Mouse (Mus musculus): ENCODE results near the gene Tagln2. TPM values are rescaled to one million over a fixed set of nuclear protein-coding genes. Genes with fewer than 3 reads are reported as not detected.
A peak's percentile ranks its signal among the peaks of the same experiment; 100 is the strongest.

Gene Tagln2
- polyA plus RNA-seq, 1 experiment from 2014 or later: 56.0 TPM

DNA sequence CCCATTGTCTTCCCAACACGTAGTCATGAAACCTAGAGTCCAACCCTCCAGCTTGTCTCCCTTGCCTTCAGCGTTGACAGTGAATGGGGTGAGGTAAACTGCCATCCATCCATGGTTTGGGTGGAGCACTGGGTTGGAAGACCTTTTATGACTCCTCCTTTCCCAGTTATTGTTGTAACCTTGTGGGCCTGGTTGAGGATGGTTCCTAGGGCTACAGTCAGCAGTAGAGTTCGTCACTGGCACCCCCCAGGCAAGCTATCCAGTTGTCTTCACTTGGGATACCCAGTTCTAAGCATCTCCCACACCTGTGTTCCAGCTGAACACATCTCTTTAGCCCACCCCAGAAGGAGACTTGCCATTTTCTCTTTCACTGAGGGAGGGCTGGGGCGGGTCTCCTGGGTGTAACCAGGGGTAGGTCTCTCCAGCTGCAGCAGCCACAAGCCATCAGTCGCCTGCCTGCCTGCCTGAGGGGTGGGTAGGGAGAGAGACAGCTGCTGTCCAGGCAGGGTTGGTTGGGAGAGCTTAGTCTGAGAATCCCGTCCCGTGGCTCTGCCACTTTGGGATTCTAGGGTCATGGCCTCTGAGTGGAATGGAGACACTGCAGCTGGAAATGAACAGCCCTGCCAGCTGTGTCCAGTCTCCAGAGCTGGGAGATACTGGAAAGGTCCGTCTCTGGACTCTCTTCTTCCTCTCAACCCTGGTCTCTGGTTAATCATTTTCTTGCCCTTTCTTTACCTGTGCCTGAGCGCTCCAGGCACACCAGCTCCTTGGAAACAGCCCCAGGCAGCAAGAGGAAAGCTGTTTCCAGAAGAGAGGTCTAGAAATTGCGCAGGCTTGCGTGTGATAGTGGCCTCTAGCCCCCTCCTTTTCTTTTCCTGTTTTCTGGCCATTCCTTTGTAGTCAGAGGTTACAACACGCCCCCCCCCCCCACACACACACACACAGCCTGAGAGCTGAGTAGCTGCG lies 2.6 kb downstream of the Tagln2 start:
- Histone ChIP-seq H3K4me1 (ENCODE audit: control insufficient read depth, insufficient read depth, low read length) (peaks cover 20% of the 10 kb centered on the region), H3K27ac (replicated peaks; ENCODE audit: low read depth, low read length) (no peak overlapping the region; the same call in 1 of the 2 replicates), H3K36me3 (ENCODE audit: control insufficient read depth, insufficient read depth, low read length) (0 out of 2 replicates have a peak, but pooled peaks cover 3% of the 10 kb centered on the region), H3K4me3 (ENCODE audit: low read depth, low read length) (no peak overlapping the region), H3K27me3 (ENCODE audit: control insufficient read depth, insufficient read depth, low read length) (peaks cover 6% of the 10 kb centered on the region), H3K9me3 (ENCODE audit: control insufficient read depth, low read length) (no peaks in the 10 kb centered on the region), H3K4me2 (ENCODE audit: low read depth, severe bottlenecking) (peak overlapping the region; percentile 12; the same call in 1 of the 2 replicates), H3K9ac (ENCODE audit: low read length) (no peak overlapping the region; the same call in 1 of the 2 replicates)
- WGBS: 43% methylated on average over 13 of the region's 13 CpGs
- ATAC-seq (ENCODE audit: insufficient number of reproducible peaks, low FRiP score, low TSS enrichment, low read depth) (no peak), DNase-seq (ENCODE audit: low spot score) (no peak)

DNA sequence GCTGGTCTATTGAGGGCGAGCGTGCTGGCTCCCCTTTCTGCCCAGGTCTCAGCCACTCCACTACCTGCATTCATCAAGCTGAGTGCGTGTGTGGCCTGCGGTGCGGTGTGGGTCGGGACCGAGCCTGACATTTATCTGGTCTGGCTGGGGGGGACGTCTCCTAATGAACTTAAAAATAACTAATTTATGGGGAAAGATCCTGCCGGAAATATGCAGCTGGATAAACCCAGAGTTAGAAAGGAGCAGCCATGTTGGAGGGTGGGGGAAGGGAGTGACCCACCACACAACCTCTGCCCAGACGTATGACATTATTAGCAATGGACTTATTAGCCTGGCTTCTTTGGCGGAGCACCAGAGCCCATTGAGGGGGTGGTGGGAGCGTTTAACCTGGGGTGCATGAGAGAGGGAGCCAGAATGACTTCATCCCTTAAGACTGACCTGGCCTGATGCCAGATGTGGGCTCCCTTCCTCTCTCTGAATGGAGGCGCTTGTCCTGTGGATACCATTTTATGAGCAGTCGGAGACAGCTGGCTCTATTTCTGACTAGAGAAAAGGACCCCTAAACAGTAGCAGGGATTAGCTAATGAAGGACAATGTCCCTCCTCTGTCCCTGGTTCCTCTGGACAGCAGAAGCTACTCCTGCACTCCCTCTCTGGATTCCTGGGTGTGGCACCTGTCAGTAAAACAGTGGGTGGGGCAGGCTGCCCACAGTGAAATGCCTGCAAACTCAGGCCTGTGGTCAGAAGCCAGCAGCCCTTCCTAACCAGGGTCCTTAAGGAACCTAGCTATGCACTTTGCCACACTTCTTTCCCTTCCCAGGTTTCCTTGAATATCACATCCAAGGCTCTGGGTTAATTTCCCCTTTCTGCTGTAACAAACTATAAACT lies 3.5 kb downstream of the Tagln2 start:
- no peak for DNase-seq (ENCODE audit: low spot score)
- ATAC-seq (ENCODE audit: insufficient number of reproducible peaks, low FRiP score, low TSS enrichment, low read depth): no peak
- H3K4me3 ChIP-seq (ENCODE audit: low read depth, low read length): no peak overlapping the region
- peaks cover 6% of the 10 kb centered on the region for H3K27me3 ChIP-seq (ENCODE audit: control insufficient read depth, insufficient read depth, low read length)
- H3K9me3 ChIP-seq (ENCODE audit: control insufficient read depth, low read length): no peaks in the 10 kb centered on the region
- H3K9ac ChIP-seq (ENCODE audit: low read length): 0 out of 2 replicates have a peak overlapping the region, but pooled peaks have one; percentile 4
- H3K36me3 ChIP-seq (ENCODE audit: control insufficient read depth, insufficient read depth, low read length): no peaks in the 10 kb centered on the region
- WGBS: 39% methylated on average over 14 of the region's 14 CpGs
- H3K4me1 ChIP-seq (ENCODE audit: control insufficient read depth, insufficient read depth, low read length): peaks cover 20% of the 10 kb centered on the region
- H3K4me2 ChIP-seq (ENCODE audit: low read depth, severe bottlenecking): peak overlapping the region; percentile 12; the same call in 1 of the 2 replicates
- H3K27ac ChIP-seq (replicated peaks; ENCODE audit: low read depth, low read length): no peak overlapping the region

- H3K9ac ChIP-seq (ENCODE audit: low read length): no peak overlapping the region
- no peaks in the 10 kb centered on the region for H3K9me3 ChIP-seq (ENCODE audit: control insufficient read depth, low read length)
- no peak overlapping the region for H3K27ac ChIP-seq (replicated peaks; ENCODE audit: low read depth, low read length)
- H3K4me1 ChIP-seq (ENCODE audit: control insufficient read depth, insufficient read depth, low read length): peaks cover 20% of the 10 kb centered on the region
- 80% methylated on average over 8 of the region's 8 CpGs for WGBS
- DNase-seq (ENCODE audit: low spot score) (no peak), ATAC-seq (ENCODE audit: insufficient number of reproducible peaks, low FRiP score, low TSS enrichment, low read depth) (no peak)
- H3K4me2 ChIP-seq (ENCODE audit: low read depth, severe bottlenecking): no peak overlapping the region
- H3K27me3 ChIP-seq (ENCODE audit: control insufficient read depth, insufficient read depth, low read length): peaks cover 6% of the 10 kb centered on the region
- H3K36me3 ChIP-seq (ENCODE audit: control insufficient read depth, insufficient read depth, low read length): no peaks in the 10 kb centered on the region
- no peak overlapping the region for H3K4me3 ChIP-seq (ENCODE audit: low read depth, low read length)
These were observed 4.9 kb downstream of the Tagln2 start for GRCm38 (mm10) chr1:172504756-172505155.

DNA sequence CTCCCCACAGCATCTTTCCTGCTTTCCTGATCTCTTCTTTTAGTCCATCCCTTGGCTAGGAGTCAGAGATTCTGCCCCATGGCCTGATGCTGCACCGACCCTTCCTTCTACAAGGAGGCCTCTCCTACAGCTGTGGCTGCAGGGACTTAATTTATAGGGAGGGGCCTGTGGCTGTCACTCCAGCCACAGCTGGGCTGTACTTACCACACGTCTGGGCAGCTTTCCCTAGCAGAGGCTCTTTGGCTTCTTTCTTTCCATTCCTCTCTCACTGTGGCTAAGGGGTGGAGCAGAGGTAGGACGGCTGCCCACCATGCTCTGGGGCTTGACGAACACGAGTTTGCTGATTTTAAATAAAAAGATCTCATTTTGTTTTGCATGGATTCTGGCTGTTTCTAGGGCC lies 7.2 kb downstream of the Tagln2 start:
- Histone ChIP-seq H3K27me3 (ENCODE audit: control insufficient read depth, insufficient read depth, low read length) (no peaks in the 10 kb centered on the region), H3K4me2 (ENCODE audit: low read depth, severe bottlenecking) (no peak overlapping the region), H3K9ac (ENCODE audit: low read length) (no peak overlapping the region), H3K9me3 (ENCODE audit: control insufficient read depth, low read length) (no peaks in the 10 kb centered on the region), H3K27ac (replicated peaks; ENCODE audit: low read depth, low read length) (no peak overlapping the region), H3K4me3 (ENCODE audit: low read depth, low read length) (no peak overlapping the region), H3K4me1 (ENCODE audit: control insufficient read depth, insufficient read depth, low read length) (peaks cover 15% of the 10 kb centered on the region), H3K36me3 (ENCODE audit: control insufficient read depth, insufficient read depth, low read length) (no peaks in the 10 kb centered on the region)
- ATAC-seq (ENCODE audit: insufficient number of reproducible peaks, low FRiP score, low TSS enrichment, low read depth): no peak
- DNase-seq (ENCODE audit: low spot score): no peak
- 57% methylated on average over 5 of the region's 5 CpGs for WGBS

DNA sequence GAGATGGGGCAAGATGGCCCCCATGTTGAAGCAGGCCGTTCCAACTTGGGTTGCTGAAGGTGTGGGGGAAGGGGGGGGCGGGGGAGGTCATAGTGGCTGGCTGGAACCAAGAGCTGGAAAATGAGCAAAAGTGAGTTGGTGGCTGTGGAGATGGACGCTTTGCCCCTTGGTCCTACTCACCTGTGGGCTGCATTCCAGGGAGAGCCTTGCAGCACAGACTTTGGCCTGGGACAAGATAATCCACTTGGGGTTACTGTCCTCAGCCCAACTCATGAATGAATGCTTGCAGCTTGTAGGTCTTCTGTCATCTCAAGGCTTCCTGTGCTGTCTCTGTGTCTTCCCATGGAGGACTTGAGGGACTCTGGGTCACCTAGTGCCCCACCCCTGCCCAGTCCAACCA lies 7.9 kb downstream of the Tagln2 start:
- ATAC-seq (ENCODE audit: insufficient number of reproducible peaks, low FRiP score, low TSS enrichment, low read depth) (no peak), DNase-seq (ENCODE audit: low spot score) (no peak)
- WGBS: 67% methylated on average over 3 of the region's 3 CpGs
- no peak overlapping the region for H3K27ac ChIP-seq (replicated peaks; ENCODE audit: low read depth, low read length)
- H3K4me3 ChIP-seq (ENCODE audit: low read depth, low read length): no peak overlapping the region
- no peaks in the 10 kb centered on the region for H3K36me3 ChIP-seq (ENCODE audit: control insufficient read depth, insufficient read depth, low read length)
- no peaks in the 10 kb centered on the region for H3K27me3 ChIP-seq (ENCODE audit: control insufficient read depth, insufficient read depth, low read length)
- H3K4me1 ChIP-seq (ENCODE audit: control insufficient read depth, insufficient read depth, low read length): peaks cover 10% of the 10 kb centered on the region
- no peak overlapping the region for H3K9ac ChIP-seq (ENCODE audit: low read length)
- no peaks in the 10 kb centered on the region for H3K9me3 ChIP-seq (ENCODE audit: control insufficient read depth, low read length)
- no peak overlapping the region for H3K4me2 ChIP-seq (ENCODE audit: low read depth, severe bottlenecking)

GRCm38 (mm10) chr1:172508172-172508571 lies 8.3 kb downstream of the Tagln2 start:
- no peak for ATAC-seq (ENCODE audit: insufficient number of reproducible peaks, low FRiP score, low TSS enrichment, low read depth)
- H3K9me3 ChIP-seq (ENCODE audit: control insufficient read depth, low read length): no peaks in the 10 kb centered on the region
- 69% methylated on average over 2 of the region's 2 CpGs for WGBS

GRCm38 (mm10) chr1:172509235-172509634 lies 9.4 kb downstream of the Tagln2 start:
- Histone ChIP-seq H3K9me3 (ENCODE audit: control insufficient read depth, low read length) (no peaks in the 10 kb centered on the region), H3K4me1 (ENCODE audit: control insufficient read depth, insufficient read depth, low read length) (0 out of 2 replicates have a peak, but pooled peaks cover 2% of the 10 kb centered on the region), H3K9ac (ENCODE audit: low read length) (no peak overlapping the region), H3K27ac (replicated peaks; ENCODE audit: low read depth, low read length) (no peak overlapping the region), H3K36me3 (ENCODE audit: control insufficient read depth, insufficient read depth, low read length) (no peaks in the 10 kb centered on the region), H3K4me3 (ENCODE audit: low read depth, low read length) (no peak overlapping the region), H3K27me3 (ENCODE audit: control insufficient read depth, insufficient read depth, low read length) (no peaks in the 10 kb centered on the region), H3K4me2 (ENCODE audit: low read depth, severe bottlenecking) (no peak overlapping the region)
- ATAC-seq (ENCODE audit: insufficient number of reproducible peaks, low FRiP score, low TSS enrichment, low read depth) (no peak), DNase-seq (ENCODE audit: low spot score) (no peak)
- 77% methylated on average over 5 of the region's 5 CpGs for WGBS

More at GRCm38 (mm10) chr1:172508172-172508571, 8.3 kb downstream of the Tagln2 start:
- Histone ChIP-seq H3K4me3 (ENCODE audit: low read depth, low read length) (no peak overlapping the region), H3K27ac (replicated peaks; ENCODE audit: low read depth, low read length) (no peak overlapping the region), H3K27me3 (ENCODE audit: control insufficient read depth, insufficient read depth, low read length) (no peaks in the 10 kb centered on the region), H3K9ac (ENCODE audit: low read length) (no peak overlapping the region), H3K36me3 (ENCODE audit: control insufficient read depth, insufficient read depth, low read length) (no peaks in the 10 kb centered on the region), H3K4me2 (ENCODE audit: low read depth, severe bottlenecking) (no peak overlapping the region), H3K4me1 (ENCODE audit: control insufficient read depth, insufficient read depth, low read length) (peaks cover 8% of the 10 kb centered on the region)
- DNase-seq (ENCODE audit: low spot score): no peak

DNA sequence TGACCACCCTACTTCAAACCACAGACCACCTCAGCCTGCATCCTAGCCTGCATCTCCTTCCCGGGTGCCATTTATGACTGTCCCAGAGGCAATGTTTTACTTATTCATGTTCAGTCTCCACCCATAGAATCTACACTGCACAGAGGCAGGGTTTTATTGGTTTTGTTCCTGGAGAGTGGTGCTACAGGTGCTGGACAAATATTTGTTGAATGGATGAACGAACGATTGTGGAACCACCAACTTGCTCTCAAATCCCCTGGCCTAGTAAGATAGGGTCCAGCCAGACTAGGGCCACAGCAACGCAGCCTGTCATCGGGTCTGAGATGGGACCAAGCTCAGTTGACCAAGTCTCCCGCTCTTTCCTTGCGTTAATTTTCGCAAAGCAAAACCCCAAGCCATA lies 10.1 kb downstream of the Tagln2 start:
- H3K9ac ChIP-seq (ENCODE audit: low read length): no peak overlapping the region
- H3K27ac ChIP-seq (replicated peaks; ENCODE audit: low read depth, low read length): no peak overlapping the region
- no peaks in the 10 kb centered on the region for H3K27me3 ChIP-seq (ENCODE audit: control insufficient read depth, insufficient read depth, low read length)
- 0 out of 2 replicates have a peak, but pooled peaks cover 2% of the 10 kb centered on the region for H3K4me1 ChIP-seq (ENCODE audit: control insufficient read depth, insufficient read depth, low read length)
- no peaks in the 10 kb centered on the region for H3K36me3 ChIP-seq (ENCODE audit: control insufficient read depth, insufficient read depth, low read length)
- ATAC-seq (ENCODE audit: insufficient number of reproducible peaks, low FRiP score, low TSS enrichment, low read depth) (no peak), DNase-seq (ENCODE audit: low spot score) (no peak)
- H3K9me3 ChIP-seq (ENCODE audit: control insufficient read depth, low read length): no peaks in the 10 kb centered on the region
- H3K4me3 ChIP-seq (ENCODE audit: low read depth, low read length): no peak overlapping the region
- WGBS: 55% methylated on average over 8 of the region's 8 CpGs
- H3K4me2 ChIP-seq (ENCODE audit: low read depth, severe bottlenecking): no peak overlapping the region

Measured in limb, embryonic 11.5 days (tissue).